Mouse (Mus musculus): ENCODE measurements around the gene Map4k2.

Gene Map4k2

GRCm38 (mm10) chr19:6346023-6346422 lies 5.1 kb downstream of the Map4k2 start:
- DNase-seq (ENCODE audit: low read depth, low spot score), result no peak

GRCm38 (mm10) chr19:6346661-6347060 lies 5.7 kb downstream of the Map4k2 start:
- DNase-seq (ENCODE audit: low read depth, low spot score), result no peak

- no peak for DNase-seq (ENCODE audit: low read depth, low spot score)
These were observed 6.7 kb downstream of the Map4k2 start for GRCm38 (mm10) chr19:6347615-6348014.

GRCm38 (mm10) chr19:6348717-6349116 lies 7.8 kb downstream of the Map4k2 start:
- DNase-seq (ENCODE audit: low read depth, low spot score), result no peak

- no peak for DNase-seq (ENCODE audit: low read depth, low spot score)
These were observed 8.5 kb downstream of the Map4k2 start for GRCm38 (mm10) chr19:6349215-6349983.

GRCm38 (mm10) chr19:6351431-6352106 lies 10.6 kb downstream of the Map4k2 start:
- no peak for DNase-seq (ENCODE audit: low read depth, low spot score)

GRCm38 (mm10) chr19:6352107-6352505 lies 11.2 kb downstream of the Map4k2 start:
- DNase-seq (ENCODE audit: low read depth, low spot score), result no peak

- DNase-seq (ENCODE audit: low read depth, low spot score), result no peak
These were observed 13.1 kb downstream of the Map4k2 start for GRCm38 (mm10) chr19:6354030-6354429.

- no peak for DNase-seq (ENCODE audit: low read depth, low spot score)
These were observed 20.4 kb downstream of the Map4k2 start for GRCm38 (mm10) chr19:6361291-6361690.

- DNase-seq (ENCODE audit: low read depth, low spot score), result no peak
These were observed 22.1 kb downstream of the Map4k2 start for GRCm38 (mm10) chr19:6363091-6363410.

- DNase-seq (ENCODE audit: low read depth, low spot score), result peak; percentile 100
These were observed 22.7 kb downstream of the Map4k2 start, which contains the start of gene Sf1 for GRCm38 (mm10) chr19:6363411-6364240. TSS of gene Sf1 (plus strand) at chr19:6363690.

- DNase-seq (ENCODE audit: low read depth, low spot score), result peak; percentile 93
These were observed 23.4 kb downstream of the Map4k2 start for GRCm38 (mm10) chr19:6364317-6364725.

- DNase-seq (ENCODE audit: low read depth, low spot score), result no peak
These were observed 23.9 kb downstream of the Map4k2 start for GRCm38 (mm10) chr19:6364842-6365241.

GRCm38 (mm10) chr19:6370175-6370574 lies 29.2 kb downstream of the Map4k2 start:
- DNase-seq (ENCODE audit: low read depth, low spot score), result no peak

- no peak for DNase-seq (ENCODE audit: low read depth, low spot score)
These were observed 31.5 kb downstream of the Map4k2 start for GRCm38 (mm10) chr19:6372433-6372832.

GRCm38 (mm10) chr19:6373539-6374400 lies 32.8 kb downstream of the Map4k2 start:
- peak; percentile 79 for DNase-seq (ENCODE audit: low read depth, low spot score)

- no peak for DNase-seq (ENCODE audit: low read depth, low spot score)
These were observed 33.6 kb downstream of the Map4k2 start for GRCm38 (mm10) chr19:6374571-6374970.

GRCm38 (mm10) chr19:6375423-6376254 lies 34.7 kb downstream of the Map4k2 start:
- no peak for DNase-seq (ENCODE audit: low read depth, low spot score)

- DNase-seq (ENCODE audit: low read depth, low spot score), result peak; percentile 69
These were observed 35.3 kb downstream of the Map4k2 start for GRCm38 (mm10) chr19:6376255-6376564.

GRCm38 (mm10) chr19:6376643-6377042 lies 35.7 kb downstream of the Map4k2 start:
- DNase-seq (ENCODE audit: low read depth, low spot score), result no peak
